Comparison of ENCODE assay signal across 12 mouse cellular contexts in the genomic region with DNA sequence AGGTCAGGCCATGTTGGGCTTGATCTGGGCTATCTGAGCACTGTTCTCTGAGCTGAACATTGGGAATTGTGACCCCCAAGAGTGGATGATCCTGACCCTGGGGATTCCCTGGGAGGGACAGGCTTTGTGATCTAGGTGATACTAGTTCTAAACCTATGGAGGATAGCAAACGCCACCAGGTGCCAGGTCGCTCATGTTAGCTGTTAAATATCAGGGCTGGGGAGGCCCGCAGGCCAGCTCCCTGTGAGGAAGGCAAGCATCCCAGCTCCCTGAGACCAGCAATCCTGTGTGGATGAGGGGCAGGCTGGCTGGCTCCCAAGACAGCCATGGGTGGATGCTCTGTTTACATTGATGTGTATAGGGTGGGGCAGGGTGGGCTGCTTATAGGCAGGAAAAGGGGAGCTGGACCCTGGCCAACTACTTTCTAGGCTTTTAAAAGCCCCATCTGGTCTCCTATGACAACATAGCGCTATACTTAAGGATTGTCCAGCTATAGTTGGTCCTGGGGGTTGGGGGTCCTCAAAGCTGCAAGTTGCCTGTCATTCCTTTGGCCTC. TPM values are rescaled to one million over a fixed set of nuclear protein-coding genes. Genes with fewer than 3 reads are reported as not detected.
A peak's percentile ranks its signal among the peaks of the same experiment; 100 is the strongest.
DNase-seq lines count a peak whose midpoint lies in the region; ATAC-seq lines count a peak whose summit lies in the region.
"Had no signal": no experiment of that assay in that cellular context is flagged by ENCODE, and none has a peak within 500 bp of the region (broad histone marks: within the 10 kb centered on the region; RNA-seq: fewer than 3 reads in every experiment).

No protein-coding gene starts in this region.

- peak overlapping the region; percentile 17 for H3K27ac ChIP-seq in heart, embryonic 16.5 days (ENCODE audit: low read length)
- H3K27ac ChIP-seq in stomach, embryonic 16.5 days (ENCODE audit: low read length): peak overlapping the region; percentile 41; the same call in 1 of the 2 replicates
- H3K27ac ChIP-seq: embryonic facial prominence, embryonic 15.5 days; liver, embryonic 14.5 days had no signal

- H3K4me2 ChIP-seq in heart, embryonic 16.5 days (ENCODE audit: low read depth, low read length): no peak overlapping the region
- no peak overlapping the region; the same call in 1 of the 2 replicates for H3K4me2 ChIP-seq in stomach, embryonic 16.5 days (ENCODE audit: low read depth, low read length)
- H3K4me2 ChIP-seq: embryonic facial prominence, embryonic 15.5 days had no signal

- DNase-seq in cerebellum, adult 11-12 months: peak; percentile 46
- DNase-seq in cerebellum, postnatal 36 days: no peak
- DNase-seq in heart, postnatal 10 days: no peak
- no peak for DNase-seq in kidney, postnatal 14 days
- DNase-seq: kidney, adult 8-10 months; layer of hippocampus, postnatal 36 days had no signal

- 84% methylated on average over 4 of the region's 4 CpGs for WGBS in heart, embryonic 16.5 days
- 54% methylated on average over 4 of the region's 4 CpGs for WGBS in stomach, embryonic 16.5 days

- H3K27me3 ChIP-seq in heart, embryonic 16.5 days (ENCODE audit: control insufficient read depth, insufficient read depth, low read length): no peaks in the 10 kb centered on the region
- peaks cover 24% of the 10 kb centered on the region for H3K27me3 ChIP-seq in megakaryocyte, embryonic 14.5 days (replicated peaks)
- H3K27me3 ChIP-seq in stomach, embryonic 16.5 days (ENCODE audit: control insufficient read depth, insufficient read depth, low read length): no peaks in the 10 kb centered on the region
- H3K27me3 ChIP-seq: embryonic facial prominence, embryonic 15.5 days had no signal

- H3K4me1 ChIP-seq in heart, embryonic 16.5 days (ENCODE audit: control insufficient read depth, insufficient read depth, low read length): peaks cover 43% of the 10 kb centered on the region
- peaks cover 86% of the 10 kb centered on the region for H3K4me1 ChIP-seq in megakaryocyte, embryonic 14.5 days
- H3K4me1 ChIP-seq in stomach, embryonic 16.5 days (ENCODE audit: control insufficient read depth, insufficient read depth, low read length): peaks cover 39% of the 10 kb centered on the region

- no peak for ATAC-seq in heart, embryonic 16.5 days (replicated peaks; ENCODE audit: extremely low read depth, insufficient read depth, low FRiP score)
- no peak for ATAC-seq in megakaryocyte, adult 5-6 weeks (ENCODE audit: poor library complexity, severe bottlenecking)
- ATAC-seq in stomach, embryonic 16.5 days (ENCODE audit: insufficient read depth, low FRiP score): peak; percentile 49; the same call in 1 of the 2 replicates

- no peaks in the 10 kb centered on the region for H3K9me3 ChIP-seq in heart, embryonic 16.5 days (replicated peaks; ENCODE audit: control insufficient read depth, low read length)
- H3K9me3 ChIP-seq in megakaryocyte, embryonic 14.5 days: no peaks in the 10 kb centered on the region
- no peaks in the 10 kb centered on the region for H3K9me3 ChIP-seq in stomach, embryonic 16.5 days (replicated peaks; ENCODE audit: control insufficient read depth, low read length)
- H3K9me3 ChIP-seq: embryonic facial prominence, embryonic 15.5 days had no signal

- H3K9ac ChIP-seq in heart, embryonic 16.5 days (ENCODE audit: low read length): no peak overlapping the region
- H3K9ac ChIP-seq in stomach, embryonic 16.5 days (ENCODE audit: low read length): peak overlapping the region; percentile 38; the same call in 1 of the 2 replicates
- H3K9ac ChIP-seq: embryonic facial prominence, embryonic 15.5 days; liver, embryonic 14.5 days had no signal

- intact Hi-C loops in heart, postnatal 10 days (cut with DNase I): no loop called here

- H3K4me3 ChIP-seq in heart, embryonic 16.5 days (ENCODE audit: low read length): no peak overlapping the region
- peak overlapping the region; percentile 83 for H3K4me3 ChIP-seq in megakaryocyte, embryonic 14.5 days (replicated peaks)
- no peak overlapping the region for H3K4me3 ChIP-seq in stomach, embryonic 16.5 days (replicated peaks; ENCODE audit: low read length)
- H3K4me3 ChIP-seq: embryonic facial prominence, embryonic 15.5 days had no signal

- no peaks in the 10 kb centered on the region for H3K36me3 ChIP-seq in heart, embryonic 16.5 days (ENCODE audit: control insufficient read depth, insufficient read depth)
- peaks cover 4% of the 10 kb centered on the region for H3K36me3 ChIP-seq in megakaryocyte, embryonic 14.5 days (replicated peaks; ENCODE audit: low read length)
- H3K36me3 ChIP-seq in stomach, embryonic 16.5 days (ENCODE audit: control insufficient read depth, insufficient read depth, low read length): no peaks in the 10 kb centered on the region
- H3K36me3 ChIP-seq: embryonic facial prominence, embryonic 15.5 days had no signal

RNA-seq across cellular contexts. Expression of gene Gramd4, which starts 10.5 kb away (rescaled TPM):
- polyA plus RNA-seq in heart, embryonic 16.5 days (2015; fragmentation: Nextera tagmentation; extraction: Ambion mirVana): 18.7 and 22.2 TPM in 2 replicates
- total RNA-seq in heart, postnatal 10 days (2021): 10 to 100 TPM; 37.2 to 42.1 TPM
- 2.2 and 5.0 TPM in 2 replicates for polyA plus RNA-seq in megakaryocyte, embryonic 14.5 days (2012; ENCODE audit: insufficient read depth, low replicate concordance)
- total RNA-seq in megakaryocyte, adult 5-6 weeks (2015): 11.5 and 13.1 TPM in 2 replicates
- total RNA-seq in megakaryocyte, adult 5-6 weeks (2017): 36.8 and 46.0 TPM in 2 replicates
- polyA plus RNA-seq in stomach, embryonic 16.5 days (2015; fragmentation: Nextera tagmentation; extraction: Ambion mirVana): 10.5 and 12.1 TPM in 2 replicates

RNA-seq across cellular contexts. Expression of gene Celsr1, which starts 34.4 kb away (rescaled TPM):
- 1.7 TPM in 2 replicates for polyA plus RNA-seq in heart, embryonic 16.5 days (2015; fragmentation: Nextera tagmentation; extraction: Ambion mirVana)
- total RNA-seq in heart, postnatal 10 days (2021): 10 to 100 TPM; 15.1 to 17.1 TPM
- 0.02 and 2.1 TPM in 2 replicates for polyA plus RNA-seq in megakaryocyte, embryonic 14.5 days (2012; ENCODE audit: insufficient read depth, low replicate concordance)
- 1.0 and 1.2 TPM in 2 replicates for total RNA-seq in megakaryocyte, adult 5-6 weeks (2015)
- 1.2 and 4.4 TPM in 2 replicates for total RNA-seq in megakaryocyte, adult 5-6 weeks (2017)
- 2.6 and 2.7 TPM in 2 replicates for polyA plus RNA-seq in stomach, embryonic 16.5 days (2015; fragmentation: Nextera tagmentation; extraction: Ambion mirVana)
